Mouse (Mus musculus) limb, embryonic 13.5 days (tissue): ENCODE results near the gene Aqp11. TPM values are rescaled to one million over a fixed set of nuclear protein-coding genes. Genes with fewer than 3 reads are reported as not detected.

ENCODE experiments used
- ATAC-seq: fragments of 200-750 bp; cut with Nextera tagmentation; 2 replicates; pipeline ENCODE4 v1.8.0; 2017; ENCODE audit warnings: low read depth, moderate number of reproducible peaks, moderate TSS enrichment; ENCODE audit not compliant: low FRiP score
- H3K27ac ChIP-seq: fragments of 300-500 bp; sonication (generic); 2 replicates; pipeline ENCODE4 v1.5.1; 2015; ENCODE audit warnings: inconsistent platforms, mild to moderate bottlenecking, moderate library complexity
- H3K27me3 ChIP-seq: fragments of 300-500 bp; sonication (generic); 2 replicates; pipeline ENCODE4 v1.6.1; 2015; ENCODE audit warnings: mild to moderate bottlenecking, inconsistent platforms
- H3K36me3 ChIP-seq: fragments of 300-500 bp; sonication (generic); 2 replicates; pipeline ENCODE4 v1.6.1; 2015; ENCODE audit warnings: inconsistent platforms, mild to moderate bottlenecking, moderate library complexity
- H3K4me1 ChIP-seq: fragments of 300-500 bp; sonication (generic); 2 replicates; pipeline ENCODE4 v1.6.1; 2015; ENCODE audit warnings: inconsistent platforms
- H3K4me2 ChIP-seq: fragments of 300-500 bp; sonication (generic); replicated peaks from 2 replicates; pipeline ENCODE4 v1.6.1; 2015; ENCODE audit warnings: inconsistent platforms, mild to moderate bottlenecking, moderate library complexity
- H3K4me3 ChIP-seq: fragments of 300-500 bp; sonication (generic); 2 replicates; pipeline ENCODE4 v1.5.1; 2015; ENCODE audit warnings: moderate library complexity, mild to moderate bottlenecking, inconsistent platforms
- H3K9ac ChIP-seq: fragments of 300-500 bp; sonication (generic); 2 replicates; pipeline ENCODE4 v1.6.1; 2015; ENCODE audit warnings: mild to moderate bottlenecking, inconsistent platforms
- H3K9me3 ChIP-seq: fragments of 300-500 bp; sonication (generic); 2 replicates; pipeline ENCODE4 v1.6.1; 2016; ENCODE audit warnings: inconsistent platforms
- WGBS: fragments of 180-500 bp; shearing (Covaris S2); methylation state at CpG from one replicate; pipeline ENCODE4 v1.1.7; 2015; 5-methylcytosine and 5-hydroxymethylcytosine counted together
- polyA plus RNA-seq: library from polyadenylated mRNA; unstranded; fragments of >200 nt; fragmentation: Nextera tagmentation; extraction: Ambion mirVana; gene quantifications from 2 replicates; pipeline ENCODE4 v1.2.1, GENCODE M21; 2015

Aqp11 gene
- polyA plus RNA-seq, 1 experiment from 2014 or later: 3.8 TPM

- peaks cover 15% of the 10 kb centered on the region for H3K36me3 ChIP-seq
- no peaks in the 10 kb centered on the region for H3K27me3 ChIP-seq
- no peak overlapping the region for H3K27ac ChIP-seq
- 100% methylated on average over 1 of the region's 1 CpGs for WGBS
- no peaks in the 10 kb centered on the region for H3K9me3 ChIP-seq
- H3K4me2 ChIP-seq: peak overlapping the region; percentile 79
- H3K4me3 ChIP-seq: no peak overlapping the region
- no peak overlapping the region for H3K9ac ChIP-seq
- peaks cover 16% of the 10 kb centered on the region for H3K4me1 ChIP-seq
- ATAC-seq: no peak
Measured at GRCm38 (mm10) chr7:97695441-97695840, 42.6 kb downstream of the Aqp11 start.

DNA sequence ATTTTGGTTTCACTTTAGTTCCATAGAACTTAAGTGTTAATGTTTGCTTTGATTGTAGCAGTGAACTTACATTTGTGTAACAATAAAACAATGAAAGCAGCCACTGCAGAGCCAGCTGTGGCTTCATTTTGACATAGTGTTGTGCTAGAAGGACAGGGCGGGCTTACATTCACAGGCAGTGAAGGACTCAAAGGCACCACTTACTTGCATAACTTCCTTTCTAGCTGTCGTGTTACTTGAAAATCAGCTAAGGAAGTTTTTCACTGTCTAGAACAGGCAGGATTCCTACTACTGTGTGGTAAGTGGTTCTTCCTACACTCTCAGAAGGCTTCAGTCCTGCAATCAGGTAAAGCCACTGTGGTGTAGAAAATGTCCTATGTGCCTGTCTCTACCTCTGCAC lies 50.3 kb downstream of the Aqp11 start:
- H3K4me3 ChIP-seq: no peak overlapping the region
- H3K27ac ChIP-seq: no peak overlapping the region
- H3K27me3 ChIP-seq: no peaks in the 10 kb centered on the region
- no peak for ATAC-seq
- 89% methylated on average over 2 of the region's 2 CpGs for WGBS
- no peak overlapping the region for H3K4me2 ChIP-seq
- H3K4me1 ChIP-seq: no peaks in the 10 kb centered on the region
- no peaks in the 10 kb centered on the region for H3K9me3 ChIP-seq
- H3K9ac ChIP-seq: no peak overlapping the region
- H3K36me3 ChIP-seq: peaks cover 42% of the 10 kb centered on the region

GRCm38 (mm10) chr7:97679239-97679638 lies 58.9 kb downstream of the Aqp11 start:
- peaks cover 64% of the 10 kb centered on the region for H3K36me3 ChIP-seq
- no peak overlapping the region for H3K4me3 ChIP-seq
- no peak overlapping the region for H3K9ac ChIP-seq
- no peak overlapping the region for H3K27ac ChIP-seq
- no peak for ATAC-seq
- no peaks in the 10 kb centered on the region for H3K27me3 ChIP-seq
- H3K4me1 ChIP-seq: no peaks in the 10 kb centered on the region
- 29% methylated on average over 1 of the region's 1 CpGs for WGBS
- no peaks in the 10 kb centered on the region for H3K9me3 ChIP-seq
- H3K4me2 ChIP-seq: no peak overlapping the region

Other genes starting within 250 kb of the Aqp11 start
- 82.3 and 86.6 TPM in 2 replicates for gene Aamdc, start 158.8 kb downstream of the Aqp11 start, polyA plus RNA-seq
- gene Rsf1, start 158.4 kb downstream of the Aqp11 start, polyA plus RNA-seq: 31.1 and 32.1 TPM in 2 replicates
- gene Clns1a, start 41.7 kb downstream of the Aqp11 start, polyA plus RNA-seq: 229 and 230 TPM in 2 replicates
- 22.5 and 22.8 TPM in 2 replicates for gene Pak1, start 50.3 kb upstream of the Aqp11 start, polyA plus RNA-seq
- gene Gdpd4, start 181.7 kb upstream of the Aqp11 start, polyA plus RNA-seq: not detected in 2 replicates